Mouse (Mus musculus): ENCODE measurements around the gene Cyp11a1. TPM values are rescaled to one million over a fixed set of nuclear protein-coding genes. Genes with fewer than 3 reads are reported as not detected.

The Cyp11a1 gene
- polyA plus RNA-seq, 1 experiment from 2014 or later = 7.6 TPM

GRCm38 (mm10) chr9:57998032-57998659, 8.1 kb upstream of the Cyp11a1 start:
- WGBS = under 1% methylated on average over 20 of the region's 20 CpGs

DNA sequence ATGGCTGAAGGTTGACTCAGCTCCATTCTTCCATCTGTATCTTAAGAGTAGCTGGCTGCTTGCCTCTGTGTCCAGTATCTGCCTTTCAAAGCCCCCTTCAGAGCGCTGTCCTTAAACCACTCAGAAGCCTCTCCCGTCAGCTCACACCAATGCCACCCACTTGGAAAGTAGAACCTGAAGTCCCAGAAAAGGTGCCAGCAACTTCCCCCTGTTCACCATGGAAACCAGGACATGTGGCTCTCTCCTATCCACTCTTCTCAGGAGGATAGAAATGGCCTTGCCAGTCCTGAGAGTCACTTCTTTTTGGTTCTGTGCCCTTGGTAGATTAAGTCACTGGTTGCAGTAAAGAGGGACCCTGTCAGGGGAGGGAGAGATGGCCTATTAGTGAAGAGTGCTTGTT, 7.5 kb upstream of the Cyp11a1 start:
- peaks cover 6% of the 10 kb centered on the region; the same call in 1 of the 2 replicates for H3K4me1 ChIP-seq (ENCODE audit: control insufficient read depth, insufficient read depth, low read length)
- no peaks in the 10 kb centered on the region for H3K36me3 ChIP-seq (ENCODE audit: control insufficient read depth, insufficient read depth, low read length)
- 54% methylated on average over 2 of the region's 2 CpGs for WGBS
- H3K27ac ChIP-seq (ENCODE audit: low read length) = no peak overlapping the region
- no peak for ATAC-seq (ENCODE audit: insufficient read depth, low FRiP score)
- H3K9me3 ChIP-seq (replicated peaks; ENCODE audit: control insufficient read depth, low read length) = no peaks in the 10 kb centered on the region
- no peak overlapping the region for H3K9ac ChIP-seq (ENCODE audit: low read length)
- H3K4me2 ChIP-seq (ENCODE audit: low read depth, low read length) = no peak overlapping the region
- H3K4me3 ChIP-seq (replicated peaks; ENCODE audit: low read length) = no peak overlapping the region
- H3K27me3 ChIP-seq (ENCODE audit: control insufficient read depth, insufficient read depth, low read length) = peaks cover 3% of the 10 kb centered on the region

More at GRCm38 (mm10) chr9:57998032-57998659, 8.1 kb upstream of the Cyp11a1 start:
- no peaks in the 10 kb centered on the region for H3K9me3 ChIP-seq (replicated peaks; ENCODE audit: control insufficient read depth, low read length)
- H3K4me3 ChIP-seq (replicated peaks; ENCODE audit: low read length) = peak overlapping the region; percentile 30
- no peak overlapping the region for H3K27ac ChIP-seq (ENCODE audit: low read length)
- peak; percentile 82 for ATAC-seq (ENCODE audit: insufficient read depth, low FRiP score)
- H3K36me3 ChIP-seq (ENCODE audit: control insufficient read depth, insufficient read depth, low read length) = no peaks in the 10 kb centered on the region
- H3K4me1 ChIP-seq (ENCODE audit: control insufficient read depth, insufficient read depth, low read length) = peaks cover 6% of the 10 kb centered on the region; the same call in 1 of the 2 replicates
- H3K27me3 ChIP-seq (ENCODE audit: control insufficient read depth, insufficient read depth, low read length) = peaks cover 3% of the 10 kb centered on the region
- H3K4me2 ChIP-seq (ENCODE audit: low read depth, low read length) = peak overlapping the region; percentile 55
- peak overlapping the region; percentile 32; the same call in 1 of the 2 replicates for H3K9ac ChIP-seq (ENCODE audit: low read length)

DNA sequence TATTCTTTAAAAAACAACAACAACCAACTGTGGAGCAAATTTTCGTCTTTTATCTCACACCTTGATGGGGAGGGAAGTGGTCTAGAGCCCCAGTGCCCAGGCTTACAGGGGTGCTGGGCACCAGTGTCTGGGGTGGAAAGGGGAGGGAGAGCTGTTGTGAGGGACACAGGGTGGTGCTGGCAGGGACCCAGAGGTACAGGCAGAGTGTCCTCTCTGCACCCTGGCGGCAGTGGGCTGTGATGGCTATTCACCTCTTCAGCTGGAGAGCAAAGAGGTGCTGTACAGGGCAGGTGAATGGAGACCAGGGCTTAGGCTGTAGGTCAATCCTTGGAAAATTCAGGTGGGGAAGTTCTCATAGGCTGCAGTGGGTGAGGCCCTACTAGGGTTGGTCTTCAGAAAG, 6.5 kb upstream of the Cyp11a1 start:
- 49% methylated on average over 2 of the region's 2 CpGs for WGBS

DNA sequence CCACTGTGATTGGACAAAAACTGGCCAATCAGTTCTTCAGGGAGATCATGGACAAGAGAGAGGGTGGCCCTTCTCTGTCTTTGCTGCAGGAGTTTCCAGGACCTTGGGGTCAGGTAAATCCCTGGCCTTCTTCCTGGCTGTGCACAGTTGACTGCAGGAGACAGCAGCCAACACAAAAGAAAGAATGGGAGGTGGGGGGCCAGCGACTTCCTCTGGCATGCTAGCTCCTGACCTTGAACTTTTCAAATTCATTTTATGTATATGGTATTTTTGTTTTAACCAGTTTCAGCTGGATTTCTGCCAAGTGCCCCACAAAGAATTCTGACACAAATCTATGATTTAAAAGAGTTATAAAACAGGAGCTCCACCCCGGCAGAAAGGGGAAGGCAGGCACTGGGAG, 2.9 kb upstream of the Cyp11a1 start:
- Histone ChIP-seq H3K4me3 (replicated peaks; ENCODE audit: low read length) (no peak overlapping the region), H3K27ac (ENCODE audit: low read length) (no peak overlapping the region), H3K36me3 (ENCODE audit: control insufficient read depth, insufficient read depth, low read length) (no peaks in the 10 kb centered on the region), H3K4me1 (ENCODE audit: control insufficient read depth, insufficient read depth, low read length) (no peaks in the 10 kb centered on the region), H3K4me2 (ENCODE audit: low read depth, low read length) (no peak overlapping the region), H3K9ac (ENCODE audit: low read length) (no peak overlapping the region), H3K9me3 (replicated peaks; ENCODE audit: control insufficient read depth, low read length) (no peaks in the 10 kb centered on the region), H3K27me3 (ENCODE audit: control insufficient read depth, insufficient read depth, low read length) (no peaks in the 10 kb centered on the region)
- 18% methylated on average over 2 of the region's 2 CpGs for WGBS
- ATAC-seq (ENCODE audit: insufficient read depth, low FRiP score) = no peak

More for the DNA sequence above, 6.5 kb upstream of the Cyp11a1 start:
- Histone ChIP-seq H3K36me3 (ENCODE audit: control insufficient read depth, insufficient read depth, low read length) (no peaks in the 10 kb centered on the region), H3K27ac (ENCODE audit: low read length) (no peak overlapping the region), H3K4me3 (replicated peaks; ENCODE audit: low read length) (no peak overlapping the region), H3K9me3 (replicated peaks; ENCODE audit: control insufficient read depth, low read length) (no peaks in the 10 kb centered on the region), H3K9ac (ENCODE audit: low read length) (no peak overlapping the region), H3K4me2 (ENCODE audit: low read depth, low read length) (no peak overlapping the region), H3K27me3 (ENCODE audit: control insufficient read depth, insufficient read depth, low read length) (peaks cover 3% of the 10 kb centered on the region), H3K4me1 (ENCODE audit: control insufficient read depth, insufficient read depth, low read length) (peaks cover 6% of the 10 kb centered on the region; the same call in 1 of the 2 replicates)
- no peak for ATAC-seq (ENCODE audit: insufficient read depth, low FRiP score)

GRCm38 (mm10) chr9:58008336-58009014, 2.3 kb downstream of the Cyp11a1 start:
- no peak for ATAC-seq (ENCODE audit: insufficient read depth, low FRiP score)
- Histone ChIP-seq H3K9me3 (replicated peaks; ENCODE audit: control insufficient read depth, low read length) (no peaks in the 10 kb centered on the region), H3K4me1 (ENCODE audit: control insufficient read depth, insufficient read depth, low read length) (no peaks in the 10 kb centered on the region), H3K36me3 (ENCODE audit: control insufficient read depth, insufficient read depth, low read length) (no peaks in the 10 kb centered on the region), H3K4me3 (replicated peaks; ENCODE audit: low read length) (no peak overlapping the region), H3K27ac (ENCODE audit: low read length) (no peak overlapping the region), H3K4me2 (ENCODE audit: low read depth, low read length) (no peak overlapping the region), H3K9ac (ENCODE audit: low read length) (no peak overlapping the region), H3K27me3 (ENCODE audit: control insufficient read depth, insufficient read depth, low read length) (no peaks in the 10 kb centered on the region)
- 66% methylated on average over 12 of the region's 12 CpGs for WGBS

DNA sequence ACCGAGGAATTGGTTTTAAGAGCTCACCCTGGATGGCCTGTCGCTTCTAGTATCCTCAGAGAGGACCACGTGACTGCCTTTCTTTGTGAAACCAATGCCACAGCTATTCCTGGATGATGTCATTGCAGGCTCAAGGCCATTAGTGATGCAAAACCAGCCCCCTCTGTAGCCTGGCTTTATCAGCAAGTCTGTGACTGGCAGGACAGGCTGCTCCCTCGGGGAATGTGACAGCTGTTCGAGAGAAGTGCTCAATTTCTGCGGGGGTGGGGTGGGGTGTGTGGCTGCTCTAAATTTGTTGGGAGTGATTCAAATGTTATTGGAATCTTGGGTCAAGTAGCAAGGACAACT, 2.8 kb downstream of the Cyp11a1 start:
- no peaks in the 10 kb centered on the region for H3K36me3 ChIP-seq (ENCODE audit: control insufficient read depth, insufficient read depth, low read length)
- no peaks in the 10 kb centered on the region for H3K9me3 ChIP-seq (replicated peaks; ENCODE audit: control insufficient read depth, low read length)
- no peak overlapping the region for H3K9ac ChIP-seq (ENCODE audit: low read length)
- no peak overlapping the region for H3K4me2 ChIP-seq (ENCODE audit: low read depth, low read length)
- WGBS = 7% methylated on average over 6 of the region's 6 CpGs
- H3K4me1 ChIP-seq (ENCODE audit: control insufficient read depth, insufficient read depth, low read length) = no peaks in the 10 kb centered on the region
- peak; percentile 50; the same call in 1 of the 2 replicates for ATAC-seq (ENCODE audit: insufficient read depth, low FRiP score)
- H3K4me3 ChIP-seq (replicated peaks; ENCODE audit: low read length) = no peak overlapping the region
- H3K27me3 ChIP-seq (ENCODE audit: control insufficient read depth, insufficient read depth, low read length) = no peaks in the 10 kb centered on the region
- no peak overlapping the region for H3K27ac ChIP-seq (ENCODE audit: low read length)

- 60% methylated on average over 3 of the region's 3 CpGs for WGBS
- Histone ChIP-seq H3K9ac (ENCODE audit: low read length) (no peak overlapping the region), H3K36me3 (ENCODE audit: control insufficient read depth, insufficient read depth, low read length) (no peaks in the 10 kb centered on the region)
These were observed 3.4 kb downstream of the Cyp11a1 start for GRCm38 (mm10) chr9:58009588-58009987.

DNA sequence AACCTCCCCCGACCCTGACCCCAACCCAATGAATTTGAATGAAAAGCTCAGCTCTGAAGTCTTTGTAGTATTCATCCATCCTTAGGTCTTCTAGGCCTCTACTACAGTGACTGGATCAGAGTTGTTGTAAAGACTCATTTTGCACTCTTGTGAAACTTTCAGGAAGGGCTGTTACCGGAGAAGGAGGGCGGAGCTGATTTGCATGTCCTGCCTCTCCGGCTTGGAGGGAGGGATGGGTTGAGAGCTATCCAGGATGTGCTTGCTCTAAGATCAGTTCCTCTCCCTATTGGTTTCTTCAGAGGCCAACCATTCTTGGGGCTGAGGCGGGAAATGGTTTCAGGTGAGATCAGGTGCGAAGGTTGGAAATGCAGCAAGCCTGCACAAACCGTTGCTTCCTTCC, 4.8 kb downstream of the Cyp11a1 start:
- Histone ChIP-seq H3K4me2 (ENCODE audit: low read depth, low read length) (no peak overlapping the region), H3K4me1 (ENCODE audit: control insufficient read depth, insufficient read depth, low read length) (no peaks in the 10 kb centered on the region; the same call in 1 of the 2 replicates), H3K4me3 (replicated peaks; ENCODE audit: low read length) (no peak overlapping the region), H3K27ac (ENCODE audit: low read length) (no peak overlapping the region), H3K36me3 (ENCODE audit: control insufficient read depth, insufficient read depth, low read length) (no peaks in the 10 kb centered on the region), H3K9me3 (replicated peaks; ENCODE audit: control insufficient read depth, low read length) (no peaks in the 10 kb centered on the region), H3K27me3 (ENCODE audit: control insufficient read depth, insufficient read depth, low read length) (no peaks in the 10 kb centered on the region), H3K9ac (ENCODE audit: low read length) (no peak overlapping the region)
- ATAC-seq (ENCODE audit: insufficient read depth, low FRiP score) = no peak
- WGBS = 38% methylated on average over 7 of the region's 7 CpGs

More at GRCm38 (mm10) chr9:58009588-58009987, 3.4 kb downstream of the Cyp11a1 start:
- no peaks in the 10 kb centered on the region for H3K9me3 ChIP-seq (replicated peaks; ENCODE audit: control insufficient read depth, low read length)
- no peak overlapping the region for H3K27ac ChIP-seq (ENCODE audit: low read length)
- no peak for ATAC-seq (ENCODE audit: insufficient read depth, low FRiP score)
- no peaks in the 10 kb centered on the region; the same call in 1 of the 2 replicates for H3K4me1 ChIP-seq (ENCODE audit: control insufficient read depth, insufficient read depth, low read length)
- H3K4me2 ChIP-seq (ENCODE audit: low read depth, low read length) = no peak overlapping the region
- H3K27me3 ChIP-seq (ENCODE audit: control insufficient read depth, insufficient read depth, low read length) = no peaks in the 10 kb centered on the region
- no peak overlapping the region for H3K4me3 ChIP-seq (replicated peaks; ENCODE audit: low read length)

DNA sequence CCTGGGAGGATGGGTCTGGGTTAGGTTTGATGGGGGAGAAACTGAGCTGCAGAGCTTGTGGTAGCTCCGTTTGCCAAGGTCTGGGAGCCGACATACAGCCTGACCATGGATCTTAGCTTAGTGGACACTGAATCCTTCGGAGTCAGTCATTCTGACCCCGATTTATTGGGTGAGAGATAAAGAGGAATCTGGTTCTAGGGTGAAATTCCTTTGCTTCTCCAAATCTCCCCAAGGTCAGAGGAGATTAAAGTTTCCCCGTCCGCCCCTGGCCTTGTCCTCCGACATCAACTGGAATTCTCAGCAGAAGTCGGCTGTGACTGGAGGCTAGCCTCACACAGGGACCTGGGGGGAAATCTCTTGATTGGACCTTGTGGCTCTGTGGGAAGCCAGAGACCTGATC, 5.3 kb downstream of the Cyp11a1 start:
- no peaks in the 10 kb centered on the region for H3K36me3 ChIP-seq (ENCODE audit: control insufficient read depth, insufficient read depth, low read length)
- H3K4me2 ChIP-seq (ENCODE audit: low read depth, low read length) = no peak overlapping the region
- no peaks in the 10 kb centered on the region; the same call in 1 of the 2 replicates for H3K4me1 ChIP-seq (ENCODE audit: control insufficient read depth, insufficient read depth, low read length)
- no peak overlapping the region for H3K27ac ChIP-seq (ENCODE audit: low read length)
- no peak overlapping the region for H3K4me3 ChIP-seq (replicated peaks; ENCODE audit: low read length)
- WGBS = 67% methylated on average over 8 of the region's 8 CpGs
- no peak overlapping the region for H3K9ac ChIP-seq (ENCODE audit: low read length)
- no peaks in the 10 kb centered on the region for H3K9me3 ChIP-seq (replicated peaks; ENCODE audit: control insufficient read depth, low read length)
- no peaks in the 10 kb centered on the region for H3K27me3 ChIP-seq (ENCODE audit: control insufficient read depth, insufficient read depth, low read length)
- ATAC-seq (ENCODE audit: insufficient read depth, low FRiP score) = no peak
